Mouse (Mus musculus) gastrocnemius, postnatal 36 days (tissue): ENCODE results near the gene Axin2. TPM values are rescaled to one million over a fixed set of nuclear protein-coding genes. Genes with fewer than 3 reads are reported as not detected.

Experiments
- total RNA-seq, 2 experiments: library from RNA; stranded (reverse); gene quantifications; 2 replicates each; pipeline ENCODE4 v1.2.3; 2021

Axin2 gene
- total RNA-seq, 2 experiments from 2014 or later = 7.0 to 15.0 TPM

Other genes starting within 250 kb of the Axin2 start
- not detected for gene E030025P04Rik, start 224.0 kb downstream of the Axin2 start, total RNA-seq